Mouse (Mus musculus) subcutaneous adipose tissue, adult 2 months (tissue): Measurements from ENCODE around the gene Zfp429. TPM values are rescaled to one million over a fixed set of nuclear protein-coding genes. Genes with fewer than 3 reads are reported as not detected.

ENCODE experiments used
- polyA plus RNA-seq: library from polyadenylated mRNA; depleted of rRNA; stranded (reverse); fragments of >200 nt; gene quantifications from 2 replicates; pipeline ENCODE4 v1.2.3, GENCODE M21; 2012; ENCODE audit warnings: low replicate concordance; rRNA removed

The Zfp429 gene
- polyA plus RNA-seq, result 2.2 and 4.0 TPM in 2 replicates

GRCm38 (mm10) chr13:67399183-67399903, at the start of gene Zfp429:
Zfp429 (minus strand) TSS chr13:67399819.

GRCm38 (mm10) chr13:67421207-67421857, 21.7 kb upstream of the Zfp429 start, which contains the start of gene Zfp459:
Zfp459 (minus strand) TSS chr13:67421418.

GRCm38 (mm10) chr13:67375050-67375911, 24.3 kb downstream of the Zfp429 start, which contains the start of the genes Gm28041 and Zfp456:
Gm28041 (minus strand) TSS chr13:67375733.
Zfp456 (minus strand) TSS chr13:67375810.

GRCm38 (mm10) chr13:67360131-67360744, 39.4 kb downstream of the Zfp429 start, which contains the start of the genes Gm28044 and Zfp953:
Gm28044 (minus strand) TSS chr13:67360536.
Zfp953 (minus strand) TSS chr13:67360605.

Other genes with a start within 250 kb of the Zfp429 start
- gene Rsl1, start 226.6 kb downstream of the Zfp429 start, polyA plus RNA-seq, result 1.8 and 3.8 TPM in 2 replicates
- gene Zfp455, start 205.3 kb downstream of the Zfp429 start, polyA plus RNA-seq, result 0.33 and 0.71 TPM in 2 replicates
- gene Zfp458, start 121.4 kb downstream of the Zfp429 start, polyA plus RNA-seq, result 0.34 and 0.78 TPM in 2 replicates
- 1.0 and 1.5 TPM in 2 replicates for gene Zfp457, start 93.3 kb downstream of the Zfp429 start, polyA plus RNA-seq
- 0.95 and 1.3 TPM in 2 replicates for gene Zfp595, start 67.2 kb downstream of the Zfp429 start, polyA plus RNA-seq
- gene Gm28044, start 39.3 kb downstream of the Zfp429 start, polyA plus RNA-seq, result not detected in 2 replicates
- 0.35 and 0.37 TPM in 2 replicates for gene Zfp953, start 39.2 kb downstream of the Zfp429 start, polyA plus RNA-seq
- 0.28 TPM in 1 of 2 replicates, not detected in the other for gene Gm28041, start 24.1 kb downstream of the Zfp429 start, polyA plus RNA-seq
- 0.21 and 0.32 TPM in 2 replicates for gene Zfp456, start 24.0 kb downstream of the Zfp429 start, polyA plus RNA-seq
- gene Zfp459, start 21.6 kb upstream of the Zfp429 start, polyA plus RNA-seq, result 0.32 and 0.41 TPM in 2 replicates
- gene Zfp874a, start 51.8 kb upstream of the Zfp429 start, polyA plus RNA-seq, result 2.2 and 5.1 TPM in 2 replicates
- 4.4 and 5.5 TPM in 2 replicates for gene Zfp874b, start 84.4 kb upstream of the Zfp429 start, polyA plus RNA-seq
- gene Zfp58, start 100.7 kb upstream of the Zfp429 start, polyA plus RNA-seq, result 1.1 and 1.5 TPM in 2 replicates
- gene Gm26965, start 126.3 kb upstream of the Zfp429 start, polyA plus RNA-seq, result not detected in 2 replicates
- 23.3 and 37.9 TPM in 2 replicates for gene Zfp87, start 126.4 kb upstream of the Zfp429 start, polyA plus RNA-seq
- gene Zfp748, start 154.0 kb upstream of the Zfp429 start, polyA plus RNA-seq, result 2.0 and 4.3 TPM in 2 replicates
- gene Zfp729b, start 209.9 kb upstream of the Zfp429 start, polyA plus RNA-seq, result 0.62 and 1.0 TPM in 2 replicates
- 0.17 TPM in 1 of 2 replicates, not detected in the other for gene Gm49345, start 237.9 kb upstream of the Zfp429 start, polyA plus RNA-seq
- gene Zfp729a, start 238.0 kb upstream of the Zfp429 start, polyA plus RNA-seq, result 0.73 and 2.0 TPM in 2 replicates